Mouse (Mus musculus) gastrocnemius, postnatal 4 days (tissue): ENCODE data around the gene Atg16l1. TPM values are rescaled to one million over a fixed set of nuclear protein-coding genes. Genes with fewer than 3 reads are reported as not detected.

Experiments used
- DNase-seq, 2 experiments: peaks; one replicate each; pipeline ENCODE4 v3.0.0; 2021 to 2022; ENCODE audit warnings: low spot score in 2 of 2, mixed read lengths in 2 of 2
- long read RNA-seq, 2 experiments: library from polyadenylated mRNA; stranded (forward); transcript quantifications; one replicate each; pipeline ENCODE4 v2.0.0; 2021
- total RNA-seq, 2 experiments: library from RNA; stranded (reverse); gene quantifications; 2 replicates each; pipeline ENCODE4 v1.2.3; 2021

The Atg16l1 gene
- total RNA-seq: 10 to 100 TPM; 22.4 to 24.1 TPM
- long read RNA-seq, experiment 1, transcript Atg16l1-202 (17 exons, 3,004 nt): minor isoform, 7 of 50 reads
- long read RNA-seq, experiment 1, transcript Atg16l1-201 (18 exons, 3,130 nt): minor isoform, 11 of 50 reads
- long read RNA-seq, experiment 1, transcript Atg16l1-203 (19 exons, 3,102 nt): major isoform, 13 of 50 reads
- long read RNA-seq, experiment 1, partial matches to known transcripts: 7 of 50 reads
- long read RNA-seq, experiment 1, other reads (novel, unspliced or antisense): 12 of 50 reads
- long read RNA-seq, experiment 2, transcript Atg16l1-201 (18 exons, 3,130 nt): minor isoform, 15 of 63 reads
- long read RNA-seq, experiment 2, transcript Atg16l1-203 (19 exons, 3,102 nt): major isoform, 16 of 63 reads
- long read RNA-seq, experiment 2, partial matches to known transcripts: 3 of 63 reads
- long read RNA-seq, experiment 2, other reads (novel, unspliced or antisense): 24 of 63 reads

DNA sequence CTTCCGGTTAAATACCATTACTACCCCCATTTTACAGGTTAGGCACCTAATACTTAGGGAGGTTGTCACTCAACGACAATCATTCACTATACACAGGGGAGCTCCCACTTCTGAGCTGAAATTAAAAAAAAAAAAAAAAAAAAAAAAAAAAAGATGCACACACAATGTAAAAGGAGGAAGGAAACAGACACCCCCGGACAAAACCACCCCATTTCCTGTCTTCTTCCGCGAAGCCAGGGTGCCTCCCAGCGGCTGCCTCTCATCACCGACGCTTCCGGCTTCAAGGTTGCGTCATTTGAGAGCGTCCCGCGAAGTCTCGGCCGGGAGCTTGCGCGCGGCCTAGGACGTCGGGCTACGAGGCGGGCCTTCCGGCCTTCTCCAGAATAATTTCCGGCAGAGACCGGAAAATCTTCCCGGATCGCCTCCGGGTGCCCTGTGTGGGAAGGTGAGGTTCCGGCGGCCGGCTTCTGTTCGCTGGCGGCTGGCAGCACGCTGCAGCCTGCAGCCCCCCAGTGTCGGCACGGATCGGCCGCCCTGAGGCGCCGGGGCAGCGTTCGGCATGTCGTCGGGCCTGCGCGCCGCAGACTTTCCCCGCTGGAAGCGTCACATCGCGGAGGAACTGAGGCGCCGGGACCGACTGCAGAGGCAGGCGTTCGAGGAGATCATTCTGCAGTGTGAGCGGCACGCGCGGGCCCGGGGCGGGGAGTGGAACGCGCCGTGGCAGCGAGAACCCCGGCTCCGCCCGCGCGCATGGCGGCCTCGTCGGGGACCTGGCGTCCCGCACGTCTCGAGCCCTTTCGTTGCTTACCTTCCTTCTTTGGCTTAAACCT, at the start of gene Atg16l1:
Atg16l1 (plus strand) TSS at position 230 of the 830 bp plus-strand sequence.
- peak; percentile 84 to 93 for DNase-seq

DNA sequence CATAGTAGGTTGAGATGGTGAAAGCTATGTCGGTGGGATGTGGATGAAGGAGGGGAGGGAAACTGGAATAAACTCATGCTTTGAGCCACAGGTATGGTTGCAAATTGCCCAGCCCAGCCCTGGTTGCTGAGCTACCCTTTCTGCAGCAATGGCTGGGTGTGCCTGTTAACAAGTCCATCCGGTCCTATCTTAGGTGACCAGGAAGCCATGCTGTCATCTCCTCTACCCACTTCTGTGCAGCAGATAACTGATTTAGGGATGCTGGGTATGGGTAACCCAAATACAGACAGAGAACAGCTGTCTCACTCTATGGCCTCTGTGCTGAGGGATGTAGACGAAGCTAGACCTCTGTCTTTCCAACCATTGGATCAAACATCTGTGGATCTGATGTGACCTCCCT, 49.3 kb upstream of the Atg16l1 start:
- no peak for DNase-seq

DNA sequence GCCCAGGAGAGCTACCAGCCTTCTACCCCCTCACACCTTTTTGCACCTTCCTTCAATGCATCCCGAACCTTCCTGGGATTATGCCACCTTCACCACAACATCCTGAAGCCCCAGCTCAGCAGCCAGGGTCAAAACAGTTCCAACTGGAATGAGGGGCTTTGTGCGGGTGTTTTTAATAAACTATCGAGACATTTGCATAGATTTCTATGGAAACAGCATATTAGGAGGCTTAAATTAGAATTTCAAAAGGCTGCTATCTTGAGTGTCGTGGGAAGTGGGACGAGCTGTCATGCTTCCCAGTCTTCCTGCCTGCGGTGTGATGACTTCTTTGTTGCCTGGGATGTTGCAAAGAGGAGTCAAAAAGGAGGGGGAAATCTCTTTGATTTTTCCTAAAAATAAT, 46.6 kb upstream of the Atg16l1 start:
- DNase-seq: no peak

DNA sequence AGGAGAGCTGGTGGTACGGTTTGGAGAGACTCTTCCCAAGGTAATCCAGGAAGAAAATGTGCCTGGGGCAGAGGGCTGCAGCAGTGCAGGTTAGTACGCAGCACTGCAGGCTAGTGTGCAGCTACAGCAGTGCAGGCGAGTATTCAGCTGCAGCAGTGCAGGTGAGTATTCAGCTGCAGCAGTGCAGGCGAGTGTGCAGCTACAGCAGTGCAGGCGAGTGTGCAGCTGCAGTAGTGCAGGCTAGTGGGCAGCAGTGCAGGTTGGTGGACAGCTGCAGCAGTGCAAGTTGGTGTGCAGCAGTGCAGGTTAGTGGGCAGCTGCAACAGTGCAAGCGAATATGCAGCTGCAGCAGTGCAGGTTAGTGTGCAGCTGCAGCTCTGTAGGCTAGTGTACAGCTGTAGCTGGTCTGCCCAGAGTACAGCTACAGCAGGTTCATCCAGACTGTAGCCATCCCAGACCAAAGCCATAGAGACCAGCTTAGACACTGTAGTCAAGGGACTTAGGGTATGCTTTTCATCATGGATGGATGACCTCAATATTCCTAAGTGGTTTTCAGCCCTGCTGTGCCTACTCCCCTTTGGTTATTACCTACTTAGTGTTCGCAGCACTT, 45.9 kb upstream of the Atg16l1 start:
- no peak for DNase-seq

DNA sequence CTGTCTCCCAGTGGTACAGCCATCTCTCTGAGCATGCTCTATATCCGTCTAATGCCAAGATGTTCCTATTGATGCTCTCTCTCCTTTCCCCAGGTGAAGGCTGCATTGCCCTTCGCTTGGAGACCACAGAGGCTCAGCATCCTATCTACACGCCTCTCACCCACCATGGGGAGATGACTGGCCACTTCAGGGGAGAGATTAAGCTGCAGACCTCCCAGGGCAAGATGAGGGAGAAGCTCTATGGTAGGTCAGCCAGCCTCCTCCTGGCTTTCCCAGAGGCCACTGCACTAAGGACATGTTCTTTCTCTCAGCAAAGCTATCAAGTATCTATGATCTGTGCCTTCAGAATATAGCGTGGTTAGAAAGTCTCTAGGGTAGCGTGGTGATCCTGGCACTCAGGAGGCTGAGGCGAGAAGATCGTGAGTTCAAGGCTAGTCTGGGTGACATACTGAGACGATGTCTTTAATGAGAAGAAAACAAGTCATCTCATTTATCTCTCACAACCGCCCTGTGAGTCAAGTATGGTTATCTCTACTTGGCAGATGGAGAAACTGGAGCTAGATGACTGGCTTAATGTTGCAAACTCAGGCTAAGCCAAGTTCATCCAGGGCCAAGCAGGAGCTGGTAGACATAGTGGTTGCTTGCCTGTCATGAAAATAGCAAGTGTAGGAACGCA, 43.6 kb upstream of the Atg16l1 start:
- no peak for DNase-seq

DNA sequence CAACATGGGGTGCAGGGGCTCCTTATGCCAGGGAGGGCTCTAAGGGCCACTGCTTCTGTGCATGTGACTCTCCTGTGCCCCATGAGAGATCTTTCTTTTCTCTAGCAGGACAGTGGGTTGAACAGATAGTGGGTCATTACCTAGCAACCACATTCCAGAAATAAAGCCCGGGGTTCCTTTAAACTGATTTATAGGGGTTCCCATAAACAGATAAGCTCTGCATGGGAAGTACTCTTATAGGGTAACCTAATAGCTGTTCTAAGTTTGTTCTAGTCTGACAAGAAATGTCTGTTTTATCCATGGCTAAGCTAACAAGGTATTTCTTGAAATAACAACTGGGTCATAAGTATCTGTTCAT, 43.1 kb upstream of the Atg16l1 start:
- DNase-seq: no peak

DNA sequence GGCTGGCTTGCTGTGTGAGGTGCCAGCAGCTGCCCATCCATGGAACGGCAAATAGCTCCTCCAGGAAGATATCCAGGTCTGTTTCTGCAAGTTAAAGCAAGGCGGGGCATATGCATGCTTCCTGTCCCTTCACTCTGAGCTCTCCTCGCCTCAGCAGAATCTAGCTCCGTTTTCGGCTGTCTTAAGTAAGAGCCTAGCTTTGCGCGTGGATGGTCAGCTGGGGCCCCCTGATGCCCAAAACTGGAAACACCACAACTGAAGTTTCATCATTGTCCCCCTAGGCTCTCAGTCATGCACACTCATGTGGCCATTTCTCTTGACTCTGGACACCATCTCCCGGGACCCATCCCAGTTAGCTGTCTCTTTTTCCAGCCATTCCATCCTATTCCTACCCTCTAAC, 34.3 kb upstream of the Atg16l1 start:
- DNase-seq: peak in 1 of 2 experiments; percentile 23

DNA sequence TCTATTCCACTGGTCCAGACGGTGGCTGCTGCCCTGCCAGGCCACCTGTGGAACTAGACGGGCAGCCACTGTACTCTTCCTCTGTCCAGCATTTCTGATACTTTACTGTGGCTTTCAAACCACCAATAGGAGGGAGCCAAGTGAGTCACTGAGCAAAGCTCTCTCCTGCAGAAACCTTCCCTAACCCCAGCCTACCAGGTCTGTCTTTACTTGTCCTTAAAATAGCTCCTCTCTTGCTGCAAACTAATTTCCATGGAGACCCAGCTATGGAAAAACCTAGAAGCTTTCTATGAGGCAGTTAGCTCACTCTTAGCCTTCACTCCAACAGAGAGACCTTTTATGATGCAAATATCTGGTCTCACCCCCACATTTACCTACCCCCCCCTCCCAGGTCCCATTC, 33.6 kb upstream of the Atg16l1 start:
- DNase-seq: no peak

DNA sequence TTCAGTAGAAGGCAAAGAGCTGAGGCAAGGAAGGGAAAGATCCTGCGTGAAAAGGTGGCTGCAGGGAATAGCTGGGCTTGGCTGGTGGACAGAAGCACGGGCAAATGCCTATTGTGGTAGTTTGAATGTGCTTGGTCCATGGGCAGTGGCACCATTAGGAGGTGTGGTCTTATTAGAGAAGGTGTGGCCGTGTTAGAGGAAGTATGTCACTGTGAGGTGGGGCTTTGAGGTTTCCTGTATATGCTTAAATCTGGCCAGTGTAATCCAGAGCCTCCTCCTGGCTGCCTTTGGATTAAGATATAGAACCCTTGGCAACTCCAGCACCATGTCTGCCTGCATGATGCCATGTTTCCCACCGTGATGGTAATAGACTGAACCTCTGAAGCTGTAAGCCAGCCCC, 32.3 kb upstream of the Atg16l1 start:
- DNase-seq: no peak

DNA sequence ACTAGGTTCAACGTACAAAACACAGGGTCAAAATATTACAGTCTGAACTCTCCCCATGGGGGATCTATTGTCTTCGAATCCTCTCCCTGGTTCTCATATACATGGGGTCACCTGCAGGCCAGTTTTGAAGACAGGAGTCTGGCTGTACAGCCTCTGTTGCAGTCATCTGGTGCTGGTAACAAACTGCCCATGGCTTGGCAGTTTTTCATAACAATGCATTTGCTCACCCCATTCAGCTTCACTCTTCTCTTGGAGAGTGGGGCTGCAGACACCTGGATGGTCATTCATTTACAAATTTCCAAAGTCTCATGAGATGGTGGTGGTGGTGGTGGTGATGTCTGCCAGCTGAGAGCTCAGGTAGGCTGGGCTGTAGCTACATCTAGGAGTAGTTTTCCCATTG, 26.6 kb upstream of the Atg16l1 start:
- DNase-seq: no peak

DNA sequence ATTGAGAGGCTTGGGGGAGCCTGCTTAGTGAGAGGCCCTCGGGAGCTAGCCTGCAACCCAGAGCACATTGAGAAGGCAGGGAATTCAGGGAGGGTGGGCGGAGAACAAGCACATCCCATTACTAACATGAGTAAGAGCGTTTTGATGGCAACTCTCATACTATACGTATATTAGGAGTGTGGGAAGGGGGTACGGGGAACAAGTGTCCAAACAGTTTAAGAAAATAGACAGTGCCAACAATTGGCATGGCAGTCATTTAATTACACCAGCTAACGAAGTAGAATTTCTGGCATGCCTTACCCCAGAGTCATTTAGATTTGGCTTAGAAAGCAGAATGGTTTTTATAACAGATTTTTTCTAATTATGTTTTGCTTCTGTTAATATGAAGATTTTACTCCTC, 25.8 kb upstream of the Atg16l1 start:
- no peak for DNase-seq

DNA sequence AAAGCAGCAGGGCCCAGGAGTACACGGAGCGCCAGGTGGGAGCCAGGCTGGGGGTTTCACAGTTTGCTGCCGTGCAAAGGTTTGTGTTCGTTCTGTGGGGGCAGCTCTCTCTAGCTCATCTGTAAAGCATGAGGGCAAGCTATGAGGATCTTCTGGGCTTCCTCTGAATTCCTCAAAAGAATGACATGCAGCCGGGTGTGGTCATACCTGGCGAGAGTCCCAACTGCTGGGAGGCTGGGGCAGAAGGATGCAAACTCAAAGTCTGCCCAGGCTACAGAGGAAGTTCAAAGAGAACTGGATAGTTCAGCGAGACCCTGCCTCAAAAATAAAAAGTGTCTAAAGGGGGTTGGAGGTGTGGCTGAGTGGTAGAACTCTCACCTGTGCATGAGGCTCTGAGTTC, 25.4 kb upstream of the Atg16l1 start:
- no peak for DNase-seq

DNA sequence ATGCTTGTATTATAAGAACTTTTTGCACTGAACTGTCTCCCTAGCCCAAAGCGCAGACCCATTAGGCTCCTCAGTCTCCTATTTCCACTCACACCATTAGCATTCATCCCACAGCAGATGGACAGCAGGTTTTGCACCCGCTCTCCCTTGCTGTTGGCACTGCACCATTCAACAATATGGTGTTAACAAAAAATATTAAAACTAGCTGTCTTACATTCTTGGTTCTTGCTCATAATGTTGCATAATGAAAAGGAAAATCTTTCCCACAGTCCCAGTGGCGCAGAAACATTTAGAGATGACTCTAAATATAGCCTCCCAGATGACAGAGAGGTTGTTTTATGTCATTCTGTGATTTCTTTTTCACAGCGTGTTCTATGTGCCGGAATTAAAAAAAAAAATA, 22.5 kb upstream of the Atg16l1 start:
- DNase-seq: no peak

DNA sequence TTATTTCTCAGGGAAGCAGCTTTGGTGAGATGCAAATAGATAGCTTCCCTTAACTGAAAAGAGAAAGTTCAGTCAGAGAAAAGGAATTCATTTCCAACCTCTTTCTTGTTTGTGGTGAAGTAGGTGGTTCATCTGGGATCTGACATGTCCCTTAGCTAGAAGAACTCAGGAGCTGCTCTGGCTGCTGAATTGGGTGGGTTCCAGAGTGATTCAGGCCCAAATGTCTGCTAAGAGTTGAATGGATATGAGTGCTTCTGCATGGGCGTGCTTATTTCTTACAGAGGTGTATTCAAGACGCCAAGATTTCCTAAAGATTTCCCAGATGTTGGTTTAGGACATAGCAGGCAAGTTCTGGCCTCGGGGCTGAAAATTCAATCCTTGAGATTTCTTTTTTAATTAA, 21.5 kb upstream of the Atg16l1 start:
- no peak for DNase-seq

DNA sequence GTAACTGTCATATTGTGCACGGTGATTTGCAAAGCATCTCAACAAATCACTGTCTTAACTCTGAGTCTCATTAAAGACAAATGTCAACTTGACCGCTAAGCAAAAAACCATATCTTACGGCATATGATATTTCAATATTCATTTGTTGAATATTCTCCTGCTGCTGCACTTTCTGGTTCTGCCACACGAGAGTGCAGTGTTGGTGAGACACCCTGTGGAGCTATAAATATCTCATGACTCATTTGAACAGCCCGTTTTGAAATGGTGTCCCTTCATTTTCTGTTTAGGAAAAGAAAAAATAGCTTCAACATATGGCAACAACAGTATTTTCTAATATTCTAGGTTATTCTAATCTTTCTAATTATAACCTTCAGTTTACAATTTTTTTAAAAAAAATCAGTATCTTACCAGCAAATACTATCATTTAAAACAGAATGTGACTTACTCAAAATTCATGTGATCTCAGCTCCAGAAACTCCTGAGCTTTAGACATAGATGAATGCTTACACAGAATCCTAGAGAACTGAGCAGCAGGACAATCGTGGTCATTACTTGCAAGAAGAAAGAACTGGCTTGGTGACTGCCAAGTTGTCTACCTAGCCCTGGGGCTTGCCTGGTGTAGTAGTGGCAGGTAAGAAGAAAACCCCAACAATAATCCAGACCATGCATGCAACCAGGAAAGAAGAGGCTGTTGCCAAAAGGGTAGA, 14.9 kb upstream of the Atg16l1 start:
- no peak for DNase-seq

DNA sequence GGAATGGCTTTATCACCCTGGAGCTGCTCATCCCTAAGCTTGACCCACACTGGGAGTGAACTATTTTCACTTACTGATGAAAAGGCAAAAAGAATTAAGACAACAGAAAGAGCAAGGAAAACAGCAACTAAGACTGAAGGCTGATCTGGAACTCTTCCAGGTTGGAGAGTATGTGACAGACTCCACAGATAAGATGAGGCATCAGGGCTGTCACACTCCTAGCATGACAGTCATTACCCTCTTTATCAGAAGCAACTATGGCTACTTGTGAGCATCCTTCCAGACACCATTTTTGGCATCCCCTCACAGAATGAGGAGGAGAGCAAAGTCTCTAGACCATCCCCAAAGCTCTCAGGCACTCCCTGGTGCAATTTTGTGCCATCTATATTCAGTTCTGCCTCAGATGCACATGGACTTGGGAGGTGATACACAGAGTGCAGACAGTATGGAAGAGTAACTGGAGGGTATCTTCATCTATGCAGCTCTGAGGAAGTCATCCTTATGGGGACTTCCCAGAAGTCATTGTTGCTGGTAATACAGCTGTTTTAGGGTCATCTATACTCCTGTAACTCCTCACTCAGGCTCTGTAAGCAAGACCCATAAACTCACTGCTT, 6.2 kb upstream of the Atg16l1 start:
- DNase-seq: no peak

DNA sequence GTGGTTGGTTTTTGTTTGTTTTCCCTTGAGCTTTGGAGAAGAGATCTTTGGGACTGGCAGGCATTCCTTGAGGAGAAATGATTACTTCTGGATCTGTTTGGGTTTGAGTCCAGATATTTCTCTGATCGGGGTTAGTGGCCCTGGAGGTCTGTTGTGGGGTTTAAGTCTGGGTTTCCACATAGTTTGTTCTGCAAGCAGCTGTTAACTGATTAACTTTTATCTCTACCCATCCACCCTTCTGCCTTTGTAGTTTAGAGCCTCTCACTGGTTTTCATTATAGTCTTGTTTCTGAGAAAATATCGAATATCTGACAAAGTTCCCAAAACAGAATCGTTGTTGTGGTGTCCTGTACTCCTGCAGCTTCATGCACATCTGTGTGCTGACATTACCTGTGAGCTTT, 8.2 kb downstream of the Atg16l1 start:
- no peak for DNase-seq

DNA sequence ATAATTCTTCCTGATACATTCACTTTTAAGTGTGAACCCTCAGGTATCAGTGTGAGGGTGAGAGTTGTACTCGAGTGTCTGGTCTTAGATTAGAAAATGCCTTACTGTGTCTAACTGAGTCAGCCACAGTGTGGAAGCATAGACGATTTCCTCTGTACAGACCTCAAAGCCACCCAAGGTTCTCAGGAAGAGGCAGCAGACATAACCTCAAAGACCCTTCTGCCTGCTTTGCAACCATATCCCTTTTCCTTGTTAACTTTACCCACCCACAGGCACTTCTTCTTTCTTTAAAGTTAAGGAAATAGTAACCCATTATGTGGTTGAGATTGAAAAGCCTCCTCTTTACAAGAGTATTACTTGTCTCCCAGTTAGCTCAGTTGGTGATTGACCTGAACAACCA, 10.1 kb downstream of the Atg16l1 start:
- no peak for DNase-seq

DNA sequence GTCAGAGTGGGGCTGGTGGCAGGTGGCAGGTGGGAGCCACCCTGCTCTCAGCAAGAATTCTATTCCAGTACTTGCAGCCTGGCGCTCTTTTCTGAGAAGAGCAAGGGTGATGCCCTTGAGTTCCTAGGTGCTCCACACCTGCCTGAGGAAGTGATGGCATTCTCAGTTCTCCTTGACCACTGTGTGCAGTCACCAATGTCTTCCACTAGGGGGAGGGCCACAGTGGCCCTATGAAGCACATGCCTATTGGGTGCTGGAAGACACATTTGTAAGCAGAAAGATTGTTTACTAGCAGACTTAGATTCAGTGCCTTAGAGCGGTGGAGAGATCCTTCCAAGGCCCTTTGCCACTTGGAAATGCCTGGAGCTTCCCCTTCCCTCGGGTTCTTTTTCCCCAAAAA, 10.6 kb downstream of the Atg16l1 start:
- no peak for DNase-seq

DNA sequence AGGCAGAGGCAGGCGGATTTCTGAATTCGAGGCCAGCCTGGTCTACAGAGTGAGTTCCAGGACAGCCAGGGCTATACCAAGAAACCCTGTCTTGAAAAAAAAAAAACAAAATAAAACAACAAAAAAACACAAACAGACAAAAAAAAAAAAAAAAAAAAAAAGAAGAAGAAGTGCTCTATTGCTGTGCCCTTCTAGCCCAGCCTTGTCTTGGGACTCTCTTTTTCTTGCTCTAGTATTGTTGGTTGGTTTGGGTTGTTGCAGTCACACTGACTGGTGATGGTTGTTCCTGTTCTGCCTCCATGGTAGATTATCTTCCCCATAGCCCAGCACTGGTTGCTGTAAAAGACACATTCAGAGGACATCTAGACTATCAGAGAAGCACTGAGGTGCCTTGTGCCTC, 13.6 kb downstream of the Atg16l1 start:
- no peak for DNase-seq
